13 mouse cellular contexts compared by ENCODE assay signal in the genomic region with DNA sequence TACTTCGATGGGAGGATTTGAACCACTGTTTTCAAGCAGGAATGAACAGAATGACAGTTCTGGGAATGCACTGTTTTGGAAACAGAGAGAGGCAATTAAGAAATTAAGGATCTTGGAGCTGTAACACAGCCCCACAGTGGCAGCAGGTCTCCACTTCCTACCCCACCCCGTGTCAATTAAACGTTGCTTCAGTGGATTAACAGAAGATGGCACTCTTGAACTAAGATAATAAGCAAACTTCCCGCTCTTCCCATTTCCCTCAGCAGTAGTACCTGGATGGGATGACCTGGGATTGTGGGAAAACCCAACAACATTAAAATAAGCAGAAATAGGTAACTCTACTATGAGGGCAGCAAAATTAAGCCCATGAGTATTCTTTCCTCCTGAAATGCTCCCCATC.
A peak's percentile ranks its signal among the peaks of the same experiment; 100 is the strongest.
DNase-seq lines count a peak whose midpoint lies in the region; ATAC-seq and TF ChIP-seq lines count a peak whose summit lies in the region.
"Had no signal": no experiment of that assay in that cellular context is flagged by ENCODE, and none has a peak within 500 bp of the region (broad histone marks: within the 10 kb centered on the region; RNA-seq: fewer than 3 reads in every experiment).

No protein-coding gene starts in this region.

- no peak for TF ChIP-seq EP300 in heart, adult 2 months (IDR thresholded peaks at IDR 0.05; ENCODE audit: insufficient read depth, low read depth, low read length)
- TF ChIP-seq EP300 in stomach, postnatal 0 days (optimal IDR thresholded peaks at IDR 0.05): no peak

- H3K27me3 ChIP-seq in heart, adult 2 months (ENCODE audit: control insufficient read depth, insufficient read depth, low read length): no peaks in the 10 kb centered on the region
- no peaks in the 10 kb centered on the region for H3K27me3 ChIP-seq in heart, embryonic 12.5 days (replicated peaks)
- no peaks in the 10 kb centered on the region for H3K27me3 ChIP-seq in stomach, postnatal 0 days (ENCODE audit: control insufficient read depth, insufficient read depth, low read length)
- H3K27me3 ChIP-seq: kidney, embryonic 15.5 days; midbrain, embryonic 15.5 days had no signal

- ATAC-seq in heart, embryonic 12.5 days (ENCODE audit: insufficient number of reproducible peaks, low FRiP score): no peak
- ATAC-seq in stomach, postnatal 0 days (ENCODE audit: low FRiP score, low TSS enrichment): no peak
- ATAC-seq in erythroblast, adult 5-6 weeks (replicated peaks; ENCODE audit: low FRiP score, poor library complexity, severe bottlenecking): no peak
- ATAC-seq: midbrain, embryonic 15.5 days had no signal

- H3K79me2 ChIP-seq in heart, adult 2 months (replicated peaks; ENCODE audit: control insufficient read depth, insufficient read depth, low read length): no peaks in the 10 kb centered on the region

- DNase-seq in heart, adult 2 months: no peak
- DNase-seq in lung, postnatal 10 days: peak; percentile 5
- no peak for DNase-seq in lung, adult 18-20 months
- peak; percentile 21 for DNase-seq in R1 (ENCODE audit: low read depth, low spot score)
- no peak for DNase-seq in stomach, postnatal 0 days (ENCODE audit: low spot score)
- DNase-seq: adrenal gland, postnatal 25 days; cerebellum, adult 9-10 months; heart, adult 18-20 months; right cerebral cortex, adult 18-20 months had no signal

- H3K36me3 ChIP-seq in heart, adult 2 months (ENCODE audit: control insufficient read depth, insufficient read depth, low read length): no peaks in the 10 kb centered on the region
- H3K36me3 ChIP-seq in heart, embryonic 12.5 days: no peaks in the 10 kb centered on the region
- no peaks in the 10 kb centered on the region for H3K36me3 ChIP-seq in stomach, postnatal 0 days (ENCODE audit: control insufficient read depth, insufficient read depth, low read length)
- H3K36me3 ChIP-seq: kidney, embryonic 15.5 days; midbrain, embryonic 15.5 days had no signal

- WGBS in heart, adult 2 months: 44% methylated on average over 4 of the region's 4 CpGs
- WGBS in heart, embryonic 12.5 days: 38% methylated on average over 4 of the region's 4 CpGs
- WGBS in stomach, postnatal 0 days: 38% methylated on average over 4 of the region's 4 CpGs

- no peak overlapping the region for H3K4me3 ChIP-seq in heart, adult 2 months
- H3K4me3 ChIP-seq in heart, embryonic 12.5 days: no peak overlapping the region
- no peak overlapping the region for H3K4me3 ChIP-seq in stomach, postnatal 0 days (ENCODE audit: low read depth, low read length)
- H3K4me3 ChIP-seq: kidney, embryonic 15.5 days; midbrain, embryonic 15.5 days had no signal

- H3K9me3 ChIP-seq in heart, embryonic 12.5 days (replicated peaks): no peaks in the 10 kb centered on the region
- no peaks in the 10 kb centered on the region for H3K9me3 ChIP-seq in stomach, postnatal 0 days (ENCODE audit: control insufficient read depth, low read length)
- H3K9me3 ChIP-seq: kidney, embryonic 15.5 days; midbrain, embryonic 15.5 days had no signal

- no peak for TF ChIP-seq POLR2A in heart, adult 2 months (IDR thresholded peaks at IDR 0.05; ENCODE audit: insufficient read depth, low read depth, low read length)

- no peak overlapping the region for H3K27ac ChIP-seq in heart, adult 2 months
- H3K27ac ChIP-seq in heart, embryonic 12.5 days (ENCODE audit: poor library complexity, severe bottlenecking): no peak overlapping the region
- H3K27ac ChIP-seq in stomach, postnatal 0 days (replicated peaks): no peak overlapping the region
- H3K27ac ChIP-seq: kidney, embryonic 15.5 days; midbrain, embryonic 15.5 days had no signal

- intact Hi-C loops in heart, adult 2 months (cut with DNase I): loop anchor here (10.0 kb wide), 1 partner anchor 388 kb away; no protein-coding TSS in a partner anchor

- peak; percentile 44 for TF ChIP-seq CTCF in heart, adult 2 months (IDR thresholded peaks at IDR 0.05)
- TF ChIP-seq CTCF in stomach, postnatal 0 days (IDR thresholded peaks at IDR 0.05; ENCODE audit: low read depth): peak; percentile 40

- no peaks in the 10 kb centered on the region for H3K4me1 ChIP-seq in heart, adult 2 months (ENCODE audit: control insufficient read depth, insufficient read depth, low read length)
- H3K4me1 ChIP-seq in heart, embryonic 12.5 days (replicated peaks): no peaks in the 10 kb centered on the region
- no peaks in the 10 kb centered on the region for H3K4me1 ChIP-seq in stomach, postnatal 0 days (replicated peaks; ENCODE audit: control insufficient read depth, insufficient read depth)
- H3K4me1 ChIP-seq: kidney, embryonic 15.5 days; midbrain, embryonic 15.5 days had no signal

- H3K9ac ChIP-seq in heart, adult 2 months (ENCODE audit: low read depth, low read length): no peak overlapping the region
- H3K9ac ChIP-seq in heart, embryonic 12.5 days: no peak overlapping the region
- H3K9ac ChIP-seq in stomach, postnatal 0 days (ENCODE audit: low read length): no peak overlapping the region
- H3K9ac ChIP-seq: kidney, embryonic 15.5 days; midbrain, embryonic 15.5 days had no signal

- no peak overlapping the region for H3K4me2 ChIP-seq in heart, embryonic 12.5 days
- no peak overlapping the region for H3K4me2 ChIP-seq in stomach, postnatal 0 days (replicated peaks; ENCODE audit: low read depth)
- H3K4me2 ChIP-seq: kidney, embryonic 15.5 days; midbrain, embryonic 15.5 days had no signal

Comparison
In these comparisons a context has a peak if more than half of its experiments do, and no peak if none do; other contexts are left out.
1. DNase-seq: peak in lung, postnatal 10 days (single experiment) and R1 (single experiment); none in heart, adult 2 months (0 of 2), lung, adult 18-20 months (0 of 2) and stomach, postnatal 0 days (single experiment).